Mouse (Mus musculus): ENCODE results near the gene Skap1.

The Skap1 gene

GRCm38 (mm10) chr11:96618789-96619445, 154.5 kb downstream of the Skap1 start:
- in situ Hi-C loops (cut with MboI, MseI): no loop called here

GRCm38 (mm10) chr11:96619576-96619975, 155.2 kb downstream of the Skap1 start:
- in situ Hi-C loops (cut with MboI, MseI): no loop called here

GRCm38 (mm10) chr11:96620006-96620405, 155.6 kb downstream of the Skap1 start:
- in situ Hi-C loops (cut with MboI, MseI): no loop called here

- in situ Hi-C loops (cut with MboI, MseI): no loop called here
Measured at GRCm38 (mm10) chr11:96620660-96621059, 156.3 kb downstream of the Skap1 start.

- in situ Hi-C loops (cut with MboI, MseI): no loop called here
Measured at GRCm38 (mm10) chr11:96621167-96621566, 156.8 kb downstream of the Skap1 start.

DNA sequence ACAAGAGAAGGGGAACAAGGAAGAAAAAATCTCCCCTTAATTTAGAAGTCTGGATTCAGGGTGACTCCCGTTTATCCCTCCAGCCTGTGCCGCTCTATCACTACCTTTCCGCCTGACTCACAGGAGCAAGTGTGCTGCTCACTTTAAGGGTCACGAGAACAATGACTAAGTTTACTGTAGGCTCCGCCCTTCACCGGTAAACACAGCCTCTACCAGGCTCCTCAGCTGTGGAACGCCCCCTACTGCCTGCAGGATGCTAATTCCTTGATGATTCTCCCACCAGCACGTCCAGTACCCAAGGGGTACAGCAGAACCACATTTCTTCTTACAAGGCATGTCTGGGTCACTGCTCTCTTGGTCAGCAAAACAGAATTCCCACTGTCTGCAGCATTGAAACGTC, 158.4 kb downstream of the Skap1 start:
- in situ Hi-C loops (cut with MboI, MseI): no loop called here

GRCm38 (mm10) chr11:96624436-96624835, 160.0 kb downstream of the Skap1 start:
- in situ Hi-C loops (cut with MboI, MseI): no loop called here

DNA sequence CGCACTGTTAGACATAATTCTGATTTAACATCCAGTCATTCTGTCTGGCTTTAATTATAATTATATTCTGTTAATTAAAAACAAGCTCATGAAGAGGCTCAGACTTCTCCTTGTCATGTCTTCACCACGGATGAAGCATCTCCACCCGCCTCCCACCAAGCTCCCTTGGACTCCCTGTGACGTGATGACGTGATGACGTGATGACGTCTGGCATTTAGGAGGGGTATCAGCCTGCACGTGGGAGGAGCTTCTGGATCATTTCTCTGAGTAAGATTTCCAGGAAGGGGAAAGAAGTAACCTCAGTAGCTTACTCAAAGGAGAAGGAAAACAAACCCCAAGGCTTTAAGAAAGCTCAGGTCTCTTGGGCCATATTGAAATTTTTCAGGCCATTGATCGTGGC, 165.4 kb downstream of the Skap1 start:
- in situ Hi-C loops (cut with MboI, MseI): no loop called here

GRCm38 (mm10) chr11:96631521-96631920, 167.1 kb downstream of the Skap1 start:
- in situ Hi-C loops (cut with MboI, MseI): no loop called here

GRCm38 (mm10) chr11:96637927-96638326, 173.5 kb downstream of the Skap1 start:
- in situ Hi-C loops (cut with MboI, MseI): no loop called here

- in situ Hi-C loops (cut with MboI, MseI): no loop called here
Measured at GRCm38 (mm10) chr11:96639805-96640204, 175.4 kb downstream of the Skap1 start.

DNA sequence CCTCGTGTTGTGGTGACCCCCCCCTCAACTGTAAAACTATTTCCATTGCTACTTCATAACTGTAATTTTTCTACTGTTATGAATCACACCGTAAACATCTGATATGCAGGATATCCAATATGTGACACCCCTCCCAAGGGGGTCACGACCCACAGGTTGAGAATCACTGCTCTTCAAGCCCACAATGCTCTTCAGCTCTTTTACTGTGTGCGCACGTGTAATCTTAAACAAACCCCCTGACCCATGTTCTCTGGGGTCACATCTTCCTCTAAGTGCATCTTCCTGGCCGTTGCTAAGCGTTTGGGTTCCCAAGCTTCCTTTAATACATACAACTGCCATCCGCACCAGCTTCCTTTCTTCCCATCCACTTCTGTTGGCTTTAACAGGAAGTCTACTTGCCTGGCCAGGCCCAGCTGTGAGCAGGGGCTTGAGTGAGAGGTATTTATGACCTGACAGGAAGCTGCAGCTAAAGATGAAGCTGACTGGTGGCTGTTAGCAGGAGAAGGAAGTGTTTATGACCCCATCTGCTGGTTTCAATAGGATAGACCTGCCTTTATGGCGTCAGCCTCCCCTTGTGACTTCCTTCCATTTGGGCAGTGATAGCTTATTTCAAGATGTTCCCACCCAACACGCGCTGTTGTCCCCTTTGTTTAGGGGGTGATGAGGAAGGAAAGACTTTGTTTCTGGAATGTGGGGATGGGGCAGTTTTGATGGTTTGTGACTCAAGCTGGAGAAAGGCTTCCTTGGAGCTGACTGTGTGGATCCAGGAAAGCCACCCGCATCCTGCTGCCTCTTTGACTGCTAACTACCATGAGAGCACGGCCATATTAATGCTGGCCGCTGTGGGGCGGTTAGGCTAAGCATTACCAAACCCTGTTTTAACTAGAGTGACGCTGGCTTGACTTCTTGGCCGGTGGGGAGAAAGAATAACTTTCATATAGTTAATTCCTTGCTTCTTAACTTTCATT, 178.1 kb downstream of the Skap1 start:
- in situ Hi-C loops (cut with MboI, MseI): no loop called here

DNA sequence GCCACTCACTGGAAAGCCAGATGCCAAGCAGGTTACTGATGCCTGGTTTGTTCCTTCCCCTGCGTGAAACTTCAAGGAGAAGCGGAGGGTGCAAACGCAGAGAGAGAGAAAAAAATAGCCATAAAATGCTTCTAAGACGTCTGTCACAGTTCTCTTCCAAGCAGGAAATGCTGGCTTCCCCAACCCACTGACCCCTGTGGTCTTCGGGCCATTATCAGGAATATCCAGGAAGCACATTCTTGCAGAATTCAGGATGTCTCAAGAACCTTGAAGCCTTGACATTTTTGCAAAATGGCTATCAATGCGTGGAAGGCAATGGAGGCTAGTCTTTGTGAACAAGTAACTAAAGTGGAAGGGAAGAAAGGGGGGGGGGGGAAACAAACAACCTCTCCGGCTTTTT, 180.6 kb downstream of the Skap1 start:
- in situ Hi-C loops (cut with MboI, MseI): no loop called here

DNA sequence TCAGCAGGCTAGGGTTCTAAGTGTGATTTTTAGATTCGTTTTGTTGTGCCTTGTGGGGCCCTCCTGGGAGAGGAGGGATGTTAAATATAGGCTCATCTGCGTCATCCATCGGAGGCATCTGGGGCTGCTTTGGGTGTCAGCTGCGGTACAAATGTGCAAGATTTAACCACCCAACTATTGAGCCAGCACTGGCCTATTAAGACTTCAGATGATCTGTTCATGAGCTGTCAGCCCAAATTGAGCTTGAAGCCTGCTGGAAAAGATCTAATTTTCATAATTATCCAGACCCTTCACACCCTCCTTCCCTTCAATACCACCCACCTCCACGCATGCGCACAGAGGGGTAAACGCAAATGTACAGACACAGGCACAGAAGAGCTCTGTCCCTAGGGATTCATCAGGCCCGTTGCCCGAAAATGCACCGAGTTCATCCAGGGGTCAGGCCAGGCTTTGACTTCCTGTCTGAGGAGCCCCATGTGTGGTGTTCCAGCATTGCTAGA, 181.2 kb downstream of the Skap1 start:
- in situ Hi-C loops (cut with MboI, MseI): no loop called here

- in situ Hi-C loops (cut with MboI, MseI): no loop called here
Measured at GRCm38 (mm10) chr11:96651848-96652247, 187.5 kb downstream of the Skap1 start.

GRCm38 (mm10) chr11:96653867-96654266, 189.5 kb downstream of the Skap1 start:
- in situ Hi-C loops (cut with MboI, MseI): no loop called here

DNA sequence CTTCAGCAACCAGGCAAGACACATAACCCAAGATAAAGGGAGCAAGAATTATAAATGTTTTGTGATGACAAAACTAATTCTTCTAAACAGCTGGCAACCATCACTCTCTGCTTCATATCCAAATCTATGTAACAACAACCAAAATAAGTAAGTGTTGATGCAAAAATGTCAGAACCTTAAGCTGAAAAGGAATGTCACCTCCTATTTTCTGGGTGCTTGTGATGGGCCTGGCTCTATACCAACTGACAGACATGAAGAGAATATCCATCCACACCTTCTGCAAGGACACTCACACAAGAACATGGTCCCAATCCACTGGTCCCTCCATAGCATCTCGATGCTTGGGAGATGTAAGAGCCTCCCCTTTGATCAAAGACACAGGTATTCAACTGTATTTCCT, 194.0 kb downstream of the Skap1 start:
- in situ Hi-C loops (cut with MboI, MseI): no loop called here

GRCm38 (mm10) chr11:96666924-96667323, 202.5 kb downstream of the Skap1 start:
- in situ Hi-C loops (cut with MboI, MseI): no loop called here

DNA sequence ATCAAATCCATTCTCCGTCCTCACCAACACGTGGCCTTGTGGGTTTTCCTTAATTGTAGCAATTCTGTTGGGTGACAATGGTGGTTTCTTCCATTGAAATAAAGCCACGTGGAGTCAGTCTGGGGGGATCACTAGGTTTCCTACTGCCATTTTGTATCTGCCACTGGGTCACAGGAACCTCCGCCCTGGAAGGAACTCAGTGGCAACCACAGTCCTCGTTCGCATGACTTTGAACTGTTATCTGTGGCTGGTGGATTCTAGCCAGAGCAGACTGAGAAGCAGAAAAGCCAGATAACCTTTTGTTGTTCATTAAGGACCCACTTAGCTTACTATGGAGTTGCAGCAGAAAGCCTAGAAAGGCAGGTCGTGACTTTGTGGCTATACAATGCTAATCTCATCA, 204.0 kb downstream of the Skap1 start:
- in situ Hi-C loops (cut with MboI, MseI): no loop called here

- in situ Hi-C loops (cut with MboI, MseI): no loop called here
Measured at GRCm38 (mm10) chr11:96673792-96674191, 209.4 kb downstream of the Skap1 start.

DNA sequence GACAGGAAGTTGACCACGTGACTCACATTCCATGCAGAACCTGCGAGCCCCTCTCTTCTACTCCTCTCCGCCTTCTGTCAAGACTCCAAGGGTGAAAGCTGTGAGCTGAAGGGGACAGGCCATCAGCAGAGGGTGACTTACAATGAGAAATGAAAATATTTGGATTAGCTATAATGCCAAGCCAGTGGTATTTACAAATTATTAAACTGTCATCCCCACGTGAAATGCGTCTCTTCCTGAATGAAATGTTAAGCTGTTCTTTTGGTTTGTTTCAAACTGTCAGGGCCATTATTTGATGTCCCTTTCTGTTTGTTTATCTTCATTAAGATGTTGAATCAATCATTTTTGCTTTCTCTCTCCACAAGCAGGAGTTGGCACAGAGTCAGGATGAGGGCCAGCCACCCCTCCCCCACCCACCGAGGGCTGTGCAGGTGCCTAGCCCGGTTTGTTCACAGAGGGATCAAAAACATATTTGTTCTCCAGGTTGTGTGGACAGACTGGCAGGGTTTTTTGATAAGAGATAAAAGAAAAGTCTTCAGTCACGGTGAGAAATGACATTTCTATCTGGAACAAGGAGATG, 210.5 kb downstream of the Skap1 start:
- in situ Hi-C loops (cut with MboI, MseI): no loop called here

DNA sequence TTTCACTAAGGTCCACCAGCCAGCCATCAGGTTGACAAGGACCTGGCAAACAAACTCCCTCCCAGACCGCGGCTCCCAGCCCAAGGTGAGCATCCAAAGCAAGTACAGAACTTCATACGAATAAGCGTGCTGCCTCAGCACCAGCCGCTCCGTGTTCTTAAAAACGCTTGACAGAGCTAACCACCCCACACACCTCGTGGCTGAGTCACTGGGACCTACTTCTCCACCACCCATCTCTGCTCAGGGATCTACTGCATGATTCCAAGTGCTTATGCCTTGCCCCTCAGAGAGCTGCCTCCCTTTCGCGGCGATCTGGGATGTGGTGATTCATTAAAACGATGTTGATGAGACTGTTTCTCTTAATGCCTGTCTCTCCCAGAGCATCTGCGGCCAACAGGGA, 213.6 kb downstream of the Skap1 start:
- in situ Hi-C loops (cut with MboI, MseI): no loop called here
